Mouse (Mus musculus): ENCODE measurements at regions not wholly inside any gene's neighbourhood (a gene's known extent, or its start where the extent isn't known, plus 50 kb on each side); places are given as distances from the start of the nearest gene placed in this dataset.

GRCm38 (mm10) chr9:90713685-90714084, 443.1 kb upstream of the Tbc1d2b start:
- Histone ChIP-seq H3K27me3 (ENCODE audit: insufficient read depth, low read length) (no peaks in the 10 kb centered on the region), H3K36me3 (replicated peaks) (no peaks in the 10 kb centered on the region), H3K4me1 (ENCODE audit: insufficient read depth, low read depth, low read length) (no peaks in the 10 kb centered on the region), H3K9me3 (replicated peaks) (no peaks in the 10 kb centered on the region), H3K4me3 (ENCODE audit: low read depth, low read length) (no peak overlapping the region)
- ATAC-seq (ENCODE audit: extremely low read depth, insufficient number of reproducible peaks, low FRiP score, poor library complexity, severe bottlenecking) (no peak), DNase-seq (ENCODE audit: low spot score) (no peak)
- TF ChIP-seq CTCF (IDR thresholded peaks at IDR 0.05; ENCODE audit: low read depth, low read length) (no peak), GATA1 (IDR thresholded peaks at IDR 0.05; ENCODE audit: borderline replicate concordance, low read length) (no peak), GATA2 (IDR thresholded peaks at IDR 0.05; ENCODE audit: borderline replicate concordance, low read depth, low read length) (no peak), TAL1 (conservative IDR thresholded peaks at IDR 0.05; ENCODE audit: low read depth, low read length) (no peak), POLR2AphosphoS5 (IDR thresholded peaks at IDR 0.05; ENCODE audit: insufficient replicate concordance, low read depth, low read length) (no peak)

DNA sequence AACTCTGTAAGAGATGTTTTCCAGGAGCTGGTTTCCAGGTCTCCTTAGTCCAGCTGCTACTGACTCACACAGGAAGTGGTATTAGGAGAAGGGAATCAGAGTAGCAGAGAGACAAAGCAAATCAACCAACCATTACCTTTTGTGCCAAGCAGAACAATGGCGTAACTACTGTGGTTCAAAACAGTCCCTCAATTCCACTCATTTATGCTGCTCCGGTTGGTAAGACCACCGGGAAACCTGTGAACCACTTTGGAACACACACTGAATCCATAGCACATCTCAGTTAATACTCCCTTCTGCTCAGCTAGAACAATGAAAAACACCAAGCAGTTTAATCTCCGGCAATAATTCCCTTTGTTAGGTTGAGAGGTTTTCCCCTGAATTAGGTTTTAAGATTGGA, 460.8 kb upstream of the Tbc1d2b start:
- Histone ChIP-seq H3K9me3 (replicated peaks) (peaks cover 2% of the 10 kb centered on the region; the same call in 1 of the 2 replicates), H3K36me3 (replicated peaks) (no peaks in the 10 kb centered on the region), H3K4me1 (ENCODE audit: insufficient read depth, low read depth, low read length) (no peaks in the 10 kb centered on the region), H3K27me3 (ENCODE audit: insufficient read depth, low read length) (no peaks in the 10 kb centered on the region), H3K4me3 (ENCODE audit: low read depth, low read length) (no peak overlapping the region)
- DNase-seq (ENCODE audit: low spot score) (no peak), ATAC-seq (ENCODE audit: extremely low read depth, insufficient number of reproducible peaks, low FRiP score, poor library complexity, severe bottlenecking) (no peak)
- TF ChIP-seq GATA2 (IDR thresholded peaks at IDR 0.05; ENCODE audit: borderline replicate concordance, low read depth, low read length) (no peak), POLR2AphosphoS5 (IDR thresholded peaks at IDR 0.05; ENCODE audit: insufficient replicate concordance, low read depth, low read length) (no peak), TAL1 (conservative IDR thresholded peaks at IDR 0.05; ENCODE audit: low read depth, low read length) (no peak), GATA1 (IDR thresholded peaks at IDR 0.05; ENCODE audit: borderline replicate concordance, low read length) (no peak), CTCF (IDR thresholded peaks at IDR 0.05; ENCODE audit: low read depth, low read length) (no peak)

GRCm38 (mm10) chr9:90757175-90757574, 486.6 kb upstream of the Tbc1d2b start:
- no peak for ATAC-seq (ENCODE audit: extremely low read depth, insufficient number of reproducible peaks, low FRiP score, poor library complexity, severe bottlenecking)
- H3K36me3 ChIP-seq (replicated peaks), result no peaks in the 10 kb centered on the region
- DNase-seq (ENCODE audit: low spot score), result no peak
- no peaks in the 10 kb centered on the region for H3K27me3 ChIP-seq (ENCODE audit: insufficient read depth, low read length)
- 0 out of 2 replicates have a peak, but pooled peaks cover 4% of the 10 kb centered on the region for H3K9me3 ChIP-seq (replicated peaks)
- H3K4me1 ChIP-seq (ENCODE audit: insufficient read depth, low read depth, low read length), result no peaks in the 10 kb centered on the region
- no peak overlapping the region for H3K4me3 ChIP-seq (ENCODE audit: low read depth, low read length)
- TF ChIP-seq GATA2 (IDR thresholded peaks at IDR 0.05; ENCODE audit: borderline replicate concordance, low read depth, low read length) (no peak), TAL1 (conservative IDR thresholded peaks at IDR 0.05; ENCODE audit: low read depth, low read length) (no peak), CTCF (IDR thresholded peaks at IDR 0.05; ENCODE audit: low read depth, low read length) (no peak), GATA1 (IDR thresholded peaks at IDR 0.05; ENCODE audit: borderline replicate concordance, low read length) (no peak), POLR2AphosphoS5 (IDR thresholded peaks at IDR 0.05; ENCODE audit: insufficient replicate concordance, low read depth, low read length) (no peak)

DNA sequence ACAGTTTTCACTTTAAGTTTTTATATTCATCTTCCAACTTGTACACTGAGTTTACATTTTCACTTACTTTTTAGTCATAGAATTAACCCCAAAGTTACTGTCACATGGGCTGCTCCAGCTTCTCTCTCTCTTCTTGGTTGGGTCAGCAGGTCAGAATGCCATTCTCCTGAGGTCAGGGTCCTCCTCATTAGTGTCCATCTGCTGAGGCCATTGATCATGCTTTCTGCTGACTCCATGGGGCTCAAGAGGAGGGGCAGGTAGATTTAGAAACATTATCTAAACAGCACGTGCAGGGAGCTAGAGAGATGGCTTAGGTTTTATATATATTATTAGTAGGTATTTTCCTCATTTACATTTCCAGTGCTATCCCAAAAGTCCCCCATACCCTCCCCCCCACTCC, 503.7 kb upstream of the Tbc1d2b start:
- H3K27me3 ChIP-seq (ENCODE audit: insufficient read depth, low read length), result no peaks in the 10 kb centered on the region
- H3K9me3 ChIP-seq (replicated peaks), result no peaks in the 10 kb centered on the region
- no peak overlapping the region for H3K4me3 ChIP-seq (ENCODE audit: low read depth, low read length)
- DNase-seq (ENCODE audit: low spot score) (no peak), ATAC-seq (ENCODE audit: extremely low read depth, insufficient number of reproducible peaks, low FRiP score, poor library complexity, severe bottlenecking) (no peak)
- TF ChIP-seq GATA2 (IDR thresholded peaks at IDR 0.05; ENCODE audit: borderline replicate concordance, low read depth, low read length), result no peak
- no peak for TF ChIP-seq GATA1 (IDR thresholded peaks at IDR 0.05; ENCODE audit: borderline replicate concordance, low read length)
- no peak for TF ChIP-seq CTCF (IDR thresholded peaks at IDR 0.05; ENCODE audit: low read depth, low read length)
- TF ChIP-seq POLR2AphosphoS5 (IDR thresholded peaks at IDR 0.05; ENCODE audit: insufficient replicate concordance, low read depth, low read length), result no peak
- no peak for TF ChIP-seq TAL1 (conservative IDR thresholded peaks at IDR 0.05; ENCODE audit: low read depth, low read length)
- no peaks in the 10 kb centered on the region for H3K36me3 ChIP-seq (replicated peaks)
- H3K4me1 ChIP-seq (ENCODE audit: insufficient read depth, low read depth, low read length), result no peaks in the 10 kb centered on the region

- ATAC-seq (ENCODE audit: extremely low read depth, insufficient number of reproducible peaks, low FRiP score, poor library complexity, severe bottlenecking) (no peak), DNase-seq (ENCODE audit: low spot score) (no peak)
- Histone ChIP-seq H3K36me3 (replicated peaks) (no peaks in the 10 kb centered on the region), H3K9me3 (replicated peaks) (no peaks in the 10 kb centered on the region), H3K27me3 (ENCODE audit: insufficient read depth, low read length) (no peaks in the 10 kb centered on the region), H3K4me1 (ENCODE audit: insufficient read depth, low read depth, low read length) (no peaks in the 10 kb centered on the region), H3K4me3 (ENCODE audit: low read depth, low read length) (no peak overlapping the region)
- TF ChIP-seq CTCF (IDR thresholded peaks at IDR 0.05; ENCODE audit: low read depth, low read length) (no peak), POLR2AphosphoS5 (IDR thresholded peaks at IDR 0.05; ENCODE audit: insufficient replicate concordance, low read depth, low read length) (no peak), GATA2 (IDR thresholded peaks at IDR 0.05; ENCODE audit: borderline replicate concordance, low read depth, low read length) (no peak), TAL1 (conservative IDR thresholded peaks at IDR 0.05; ENCODE audit: low read depth, low read length) (no peak)
Observed at GRCm38 (mm10) chr9:90789545-90789944, 518.9 kb upstream of the Tbc1d2b start.

GRCm38 (mm10) chr9:90791871-90792270, 521.3 kb upstream of the Tbc1d2b start:
- Histone ChIP-seq H3K27me3 (ENCODE audit: insufficient read depth, low read length) (no peaks in the 10 kb centered on the region), H3K4me1 (ENCODE audit: insufficient read depth, low read depth, low read length) (no peaks in the 10 kb centered on the region), H3K4me3 (ENCODE audit: low read depth, low read length) (no peak overlapping the region), H3K36me3 (replicated peaks) (no peaks in the 10 kb centered on the region), H3K9me3 (replicated peaks) (no peaks in the 10 kb centered on the region; the same call in 1 of the 2 replicates)
- DNase-seq (ENCODE audit: low spot score) (no peak), ATAC-seq (ENCODE audit: extremely low read depth, insufficient number of reproducible peaks, low FRiP score, poor library complexity, severe bottlenecking) (no peak)
- TF ChIP-seq POLR2AphosphoS5 (IDR thresholded peaks at IDR 0.05; ENCODE audit: insufficient replicate concordance, low read depth, low read length) (no peak), TAL1 (conservative IDR thresholded peaks at IDR 0.05; ENCODE audit: low read depth, low read length) (no peak), GATA2 (IDR thresholded peaks at IDR 0.05; ENCODE audit: borderline replicate concordance, low read depth, low read length) (no peak), GATA1 (IDR thresholded peaks at IDR 0.05; ENCODE audit: borderline replicate concordance, low read length) (no peak)
